Mouse (Mus musculus): Measurements from ENCODE around the gene Zfp646. TPM values are rescaled to one million over a fixed set of nuclear protein-coding genes. Genes with fewer than 3 reads are reported as not detected.

Gene Zfp646
- total RNA-seq, 2 experiments from 2014 or later = 21.0 to 21.9 TPM

Other genes with a start within 250 kb of the Zfp646 start
- 10 to 100 TPM; 33.5 to 47.3 TPM for gene Bcl7c, start 167.3 kb upstream of the Zfp646 start, total RNA-seq (2021)
- 1 to 10 TPM; 5.0 to 6.0 TPM for gene Ctf1, start 163.5 kb upstream of the Zfp646 start, total RNA-seq (2021)
- gene Ctf2, start 144.1 kb upstream of the Zfp646 start, total RNA-seq (2021) = not detected
- 1 to 10 TPM; 4.8 to 5.7 TPM for gene Fbxl19, start 131.7 kb upstream of the Zfp646 start, total RNA-seq (2021)
- 10 to 100 TPM; 16.6 to 17.3 TPM for gene Orai3, start 106.4 kb upstream of the Zfp646 start, total RNA-seq (2021)
- gene Setd1a, start 99.6 kb upstream of the Zfp646 start, total RNA-seq (2021) = 10 to 100 TPM; 21.0 to 22.3 TPM
- gene Gm49388, start 90.6 kb upstream of the Zfp646 start, total RNA-seq (2021) = 1 to 10 TPM; 2.7 to 3.0 TPM
- gene Hsd3b7, start 75.6 kb upstream of the Zfp646 start, total RNA-seq (2021) = 10 to 100 TPM; 14.9 to 18.4 TPM
- 10 to 100 TPM; 66.7 to 68.1 TPM for gene Stx4a, start 51.9 kb upstream of the Zfp646 start, total RNA-seq (2021)
- under 1 TPM; 0.65 to 0.83 TPM for gene Stx1b, start 51.7 kb upstream of the Zfp646 start, total RNA-seq (2021)
- 1 to 10 TPM; 3.8 to 5.5 TPM for gene Zfp668, start 607 bp downstream of the Zfp646 start, total RNA-seq (2021)
- under 1 TPM; 0.59 to 0.88 TPM for gene Prss53, start 14.7 kb downstream of the Zfp646 start, total RNA-seq (2021)
- not detected for gene Gm21974, start 19.2 kb downstream of the Zfp646 start, total RNA-seq (2021)
- 10 to 100 TPM; 25.6 to 28.1 TPM for gene Vkorc1, start 19.4 kb downstream of the Zfp646 start, total RNA-seq (2021)
- 10 to 100 TPM; 85.7 to 86.8 TPM for gene Bckdk, start 27.9 kb downstream of the Zfp646 start, total RNA-seq (2021)
- 10 to 100 TPM; 13.5 TPM for gene Kat8, start 36.3 kb downstream of the Zfp646 start, total RNA-seq (2021)
- gene Prss8, start 53.9 kb downstream of the Zfp646 start, total RNA-seq (2021) = under 1 TPM in 1 of 2 experiments, not detected in 1; 0.24 TPM
- gene Prss36, start 70.5 kb downstream of the Zfp646 start, total RNA-seq (2021) = 1 to 10 TPM; 6.4 to 6.7 TPM
- gene Fus, start 91.2 kb downstream of the Zfp646 start, total RNA-seq (2021) = 100 to 1,000 TPM; 169 to 184 TPM
- 10 to 100 TPM in 1 of 2 experiments, 1 to 10 TPM in 1; 5.6 to 13.6 TPM for gene Pycard, start 117.6 kb downstream of the Zfp646 start, total RNA-seq (2021)
- gene Trim72, start 127.7 kb downstream of the Zfp646 start, total RNA-seq (2021) = 100 to 1,000 TPM; 209 to 217 TPM
- 1 to 10 TPM; 4.5 to 5.7 TPM for gene Itgam, start 186.4 kb downstream of the Zfp646 start, total RNA-seq (2021)
- not detected for gene Gm49368, start 186.5 kb downstream of the Zfp646 start, total RNA-seq (2021)